Mouse (Mus musculus): Measurements from ENCODE around the gene Prkd2. TPM values are rescaled to one million over a fixed set of nuclear protein-coding genes. Genes with fewer than 3 reads are reported as not detected.

Gene Prkd2
- polyA plus RNA-seq, 1 experiment: not detected

- Histone ChIP-seq H3K4me3 (ENCODE audit: insufficient read depth, low read depth, low read length) (no peak overlapping the region), H3K27ac (ENCODE audit: insufficient read depth, low read depth, low read length) (no peak overlapping the region), H3K4me1 (ENCODE audit: control insufficient read depth, insufficient read depth, low read length) (peaks cover 48% of the 10 kb centered on the region)
- TF ChIP-seq POLR2A (IDR thresholded peaks at IDR 0.05; ENCODE audit: insufficient read depth, low read depth, low read length) (no peak), CTCF (IDR thresholded peaks at IDR 0.05; ENCODE audit: insufficient read depth, low read depth, low read length) (peak; percentile 93)
- WGBS: 20% methylated on average over 10 of the region's 10 CpGs
These were observed 71.2 kb downstream of the Prkd2 start for GRCm38 (mm10) chr7:16913806-16914452.

- 75% methylated on average over 18 of the region's 18 CpGs for WGBS
- H3K27ac ChIP-seq (ENCODE audit: insufficient read depth, low read depth, low read length): no peak overlapping the region
- H3K4me1 ChIP-seq (ENCODE audit: control insufficient read depth, insufficient read depth, low read length): peaks cover 54% of the 10 kb centered on the region
These were observed 72.0 kb downstream of the Prkd2 start for GRCm38 (mm10) chr7:16914453-16915343.

DNA sequence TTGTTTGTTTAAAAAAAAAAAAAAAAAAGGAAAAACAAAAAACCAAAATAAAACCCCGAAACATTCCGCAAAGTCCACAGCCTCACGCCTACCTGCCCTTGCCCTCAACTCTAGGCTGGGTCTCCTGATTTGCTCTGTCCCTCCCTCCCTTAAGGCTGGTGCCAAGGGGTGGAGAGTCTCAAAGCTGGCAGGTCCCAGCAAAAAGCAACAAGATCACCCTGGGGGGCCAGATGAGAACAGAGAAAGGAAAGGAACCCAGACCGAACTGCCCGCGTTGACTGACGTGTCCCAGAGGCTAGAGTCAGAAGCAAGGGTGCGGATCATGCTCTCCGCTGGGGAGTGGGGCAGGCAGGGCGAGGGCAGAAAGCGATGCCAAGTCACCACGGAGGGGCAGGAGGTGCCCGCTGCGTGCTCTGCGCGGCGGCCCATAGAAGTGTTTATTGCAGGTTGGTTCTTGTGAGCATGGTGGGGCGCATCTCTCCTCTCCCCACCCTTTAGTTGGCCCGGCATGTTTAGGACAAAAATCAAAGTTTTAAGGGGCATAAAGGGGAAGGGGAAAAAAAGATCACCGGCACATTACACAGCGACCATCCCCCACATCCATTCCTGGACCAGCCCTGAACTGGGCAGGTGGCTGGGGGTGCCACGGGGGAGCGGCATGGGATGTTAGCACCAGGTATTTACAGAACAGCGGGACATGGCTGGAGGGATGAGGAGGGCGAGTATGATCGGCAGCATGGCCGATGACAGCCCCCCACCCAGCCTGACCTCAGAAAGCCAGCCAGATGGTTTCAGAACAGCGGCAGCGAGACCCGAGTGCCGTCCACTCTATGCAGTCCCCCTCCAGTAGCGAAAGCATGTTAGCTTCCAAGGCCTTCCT is 73.0 kb downstream of the Prkd2 start:
- TF ChIP-seq CTCF (IDR thresholded peaks at IDR 0.05; ENCODE audit: insufficient read depth, low read depth, low read length): no peak
- no peak for TF ChIP-seq POLR2A (IDR thresholded peaks at IDR 0.05; ENCODE audit: insufficient read depth, low read depth, low read length)
- H3K27ac ChIP-seq (ENCODE audit: insufficient read depth, low read depth, low read length): no peak overlapping the region; the same call in 1 of the 2 replicates
- no peak overlapping the region for H3K4me3 ChIP-seq (ENCODE audit: insufficient read depth, low read depth, low read length)
- 80% methylated on average over 32 of the region's 32 CpGs for WGBS
- peaks cover 58% of the 10 kb centered on the region for H3K4me1 ChIP-seq (ENCODE audit: control insufficient read depth, insufficient read depth, low read length)

More at GRCm38 (mm10) chr7:16914453-16915343, 72.0 kb downstream of the Prkd2 start:
- no peak overlapping the region for H3K4me3 ChIP-seq (ENCODE audit: insufficient read depth, low read depth, low read length)
- TF ChIP-seq CTCF (IDR thresholded peaks at IDR 0.05; ENCODE audit: insufficient read depth, low read depth, low read length) (no peak), POLR2A (IDR thresholded peaks at IDR 0.05; ENCODE audit: insufficient read depth, low read depth, low read length) (no peak)

DNA sequence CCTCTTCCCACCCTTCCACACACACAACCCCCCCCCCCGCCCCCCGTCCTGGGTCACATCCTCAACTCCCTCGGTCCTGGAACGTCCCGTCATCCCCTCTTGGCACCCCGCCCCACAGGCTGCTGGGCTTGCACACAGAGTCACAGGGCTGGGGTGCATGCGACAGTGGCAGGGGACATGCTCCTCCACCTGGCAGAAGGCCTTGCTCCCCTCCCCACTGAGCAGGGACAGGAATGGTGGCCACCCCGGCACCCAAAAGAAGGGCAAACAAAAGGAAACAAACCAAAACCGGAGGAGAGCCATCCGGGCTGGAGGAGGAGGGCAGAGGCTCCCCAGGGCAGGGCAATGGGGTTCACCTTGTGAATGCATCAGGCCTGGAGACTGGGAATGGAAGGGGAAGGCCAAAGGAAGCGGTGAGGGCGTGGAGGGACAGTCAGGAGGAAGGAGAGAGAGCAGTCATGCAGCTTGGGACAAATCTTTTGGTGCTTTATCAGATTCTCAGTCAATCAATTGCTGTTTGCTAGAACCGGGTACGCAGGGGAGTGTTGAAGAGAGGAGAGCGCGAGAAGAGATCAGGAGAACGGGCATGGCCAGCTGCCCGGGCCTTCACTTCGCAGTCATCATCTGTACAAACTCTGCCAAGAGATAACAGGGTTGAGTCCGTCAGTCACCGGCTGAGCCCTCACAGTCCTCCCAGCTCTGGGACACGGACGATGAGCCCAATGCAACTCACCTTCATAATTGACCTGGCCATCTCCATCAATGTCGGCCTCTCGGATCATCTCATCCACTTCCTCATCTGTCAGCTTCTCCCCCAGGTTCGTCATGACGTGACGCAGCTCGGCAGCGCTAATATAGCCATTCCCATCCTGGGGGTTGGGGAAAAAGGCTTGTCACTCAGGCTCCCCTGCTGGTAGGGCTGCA is 73.9 kb downstream of the Prkd2 start:
- Histone ChIP-seq H3K4me1 (ENCODE audit: control insufficient read depth, insufficient read depth, low read length) (peaks cover 67% of the 10 kb centered on the region), H3K4me3 (ENCODE audit: insufficient read depth, low read depth, low read length) (no peak overlapping the region), H3K27ac (ENCODE audit: insufficient read depth, low read depth, low read length) (no peak overlapping the region)
- TF ChIP-seq POLR2A (IDR thresholded peaks at IDR 0.05; ENCODE audit: insufficient read depth, low read depth, low read length) (no peak), CTCF (IDR thresholded peaks at IDR 0.05; ENCODE audit: insufficient read depth, low read depth, low read length) (no peak)
- WGBS: 66% methylated on average over 30 of the region's 30 CpGs

GRCm38 (mm10) chr7:16917447-16917846 is 74.7 kb downstream of the Prkd2 start:
- Histone ChIP-seq H3K4me3 (ENCODE audit: insufficient read depth, low read depth, low read length) (no peak overlapping the region), H3K4me1 (ENCODE audit: control insufficient read depth, insufficient read depth, low read length) (peaks cover 75% of the 10 kb centered on the region), H3K27ac (ENCODE audit: insufficient read depth, low read depth, low read length) (peak overlapping the region; percentile 54)
- WGBS: 78% methylated on average over 11 of the region's 11 CpGs
- TF ChIP-seq POLR2A (IDR thresholded peaks at IDR 0.05; ENCODE audit: insufficient read depth, low read depth, low read length) (no peak), CTCF (IDR thresholded peaks at IDR 0.05; ENCODE audit: insufficient read depth, low read depth, low read length) (no peak)

- H3K27ac ChIP-seq (ENCODE audit: insufficient read depth, low read depth, low read length): peak overlapping the region; percentile 54
- no peak overlapping the region for H3K4me3 ChIP-seq (ENCODE audit: insufficient read depth, low read depth, low read length)
- H3K4me1 ChIP-seq (ENCODE audit: control insufficient read depth, insufficient read depth, low read length): peaks cover 78% of the 10 kb centered on the region
- WGBS: 22% methylated on average over 9 of the region's 9 CpGs
- no peak for TF ChIP-seq POLR2A (IDR thresholded peaks at IDR 0.05; ENCODE audit: insufficient read depth, low read depth, low read length)
- TF ChIP-seq CTCF (IDR thresholded peaks at IDR 0.05; ENCODE audit: insufficient read depth, low read depth, low read length): no peak
These were observed 75.3 kb downstream of the Prkd2 start for GRCm38 (mm10) chr7:16918014-16918413.

GRCm38 (mm10) chr7:16918670-16919069 is 76.0 kb downstream of the Prkd2 start:
- WGBS: 54% methylated on average over 3 of the region's 3 CpGs
- Histone ChIP-seq H3K27ac (ENCODE audit: insufficient read depth, low read depth, low read length) (peak overlapping the region; percentile 38; the same call in 1 of the 2 replicates), H3K4me3 (ENCODE audit: insufficient read depth, low read depth, low read length) (no peak overlapping the region), H3K4me1 (ENCODE audit: control insufficient read depth, insufficient read depth, low read length) (peaks cover 78% of the 10 kb centered on the region)
- TF ChIP-seq POLR2A (IDR thresholded peaks at IDR 0.05; ENCODE audit: insufficient read depth, low read depth, low read length): no peak
